ENCODE assay signal across 24 mouse cellular contexts in genomic region chr14:9648416-9648815, GRCm38 (mm10).
DNase-seq lines count a peak whose midpoint lies in the region; ATAC-seq lines count a peak whose summit lies in the region.
"Had no signal": no experiment of that assay in that cellular context is flagged by ENCODE, and none has a peak within 500 bp of the region (broad histone marks: within the 10 kb centered on the region; RNA-seq: fewer than 3 reads in every experiment).

No protein-coding gene starts in this region.

- no peak overlapping the region for H3K4me3 ChIP-seq in midbrain, embryonic 16.5 days (ENCODE audit: low read depth, low read length)
- H3K4me3 ChIP-seq: embryonic facial prominence, embryonic 13.5 days; erythroblast, embryonic 14.5 days; kidney, embryonic 15.5 days; myocyte; neural tube, embryonic 13.5 days had no signal

- no peaks in the 10 kb centered on the region for H3K9me3 ChIP-seq in midbrain, embryonic 16.5 days (replicated peaks; ENCODE audit: control insufficient read depth, low read length, poor library complexity, severe bottlenecking)
- H3K9me3 ChIP-seq: embryonic facial prominence, embryonic 13.5 days; kidney, embryonic 15.5 days; neural tube, embryonic 13.5 days had no signal

- peak; percentile 15 to 32 for DNase-seq in left cerebral cortex, adult 9 months (ENCODE audit: low spot score in 2 of 2)
- DNase-seq in left cerebral cortex, postnatal 4 days: no peak
- DNase-seq in layer of hippocampus, adult 11-12 months (ENCODE audit: low spot score): peak; percentile 47
- peak; percentile 64 to 65 for DNase-seq in layer of hippocampus, adult 8-10 months (ENCODE audit: low spot score in 2 of 2)
- peak; percentile 75 for DNase-seq in telencephalon, adult 2 months (ENCODE audit: low read depth, low spot score)
- no peak for DNase-seq in cerebellum, adult 9-10 months
- DNase-seq: adrenal gland, adult 2 months; cerebellum, adult 2 months; cerebellum, postnatal 36 days; embryo, embryonic 11 days; kidney, adult 11 months; lung, postnatal 4 days; midbrain, embryonic 14.5 days; retina, postnatal 1 day; thymus, postnatal 14 days had no signal

- no peaks in the 10 kb centered on the region for H3K27me3 ChIP-seq in midbrain, embryonic 16.5 days (ENCODE audit: control insufficient read depth, insufficient read depth, low read depth, low read length)
- H3K27me3 ChIP-seq: embryonic facial prominence, embryonic 13.5 days; kidney, embryonic 15.5 days had no signal

- intact Hi-C loops in left cerebral cortex, postnatal 4 days (cut with DNase I): loop anchor here (10.0 kb wide), 1 partner anchor 254 kb away; no protein-coding TSS in a partner anchor

- no peak for ATAC-seq in midbrain, embryonic 16.5 days
- ATAC-seq: forebrain, embryonic 14.5 days had no signal

- no peak overlapping the region for H3K9ac ChIP-seq in midbrain, embryonic 16.5 days (ENCODE audit: low read depth, low read length)
- H3K9ac ChIP-seq: embryonic facial prominence, embryonic 13.5 days; kidney, embryonic 15.5 days; neural tube, embryonic 13.5 days had no signal

- 89% methylated on average over 1 of the region's 1 CpGs for WGBS in midbrain, embryonic 16.5 days

- no peak overlapping the region for H3K27ac ChIP-seq in midbrain, embryonic 16.5 days (ENCODE audit: low read length)
- H3K27ac ChIP-seq: embryonic facial prominence, embryonic 13.5 days; kidney, embryonic 15.5 days; neural tube, embryonic 13.5 days; stomach, postnatal 0 days had no signal

- H3K4me1 ChIP-seq in midbrain, embryonic 16.5 days (ENCODE audit: control insufficient read depth, insufficient read depth, low read length): peaks cover 19% of the 10 kb centered on the region
- H3K4me1 ChIP-seq: embryonic facial prominence, embryonic 13.5 days; kidney, embryonic 15.5 days had no signal

- no peaks in the 10 kb centered on the region for H3K36me3 ChIP-seq in midbrain, embryonic 16.5 days (ENCODE audit: control insufficient read depth, insufficient read depth, low read length)
- H3K36me3 ChIP-seq: embryonic facial prominence, embryonic 13.5 days; kidney, embryonic 15.5 days; neural tube, embryonic 13.5 days had no signal

- H3K4me2 ChIP-seq in midbrain, embryonic 16.5 days (ENCODE audit: low read length): no peak overlapping the region
- H3K4me2 ChIP-seq: embryonic facial prominence, embryonic 13.5 days; heart, embryonic 11.5 days; kidney, embryonic 15.5 days; neural tube, embryonic 13.5 days had no signal

Comparison
In these comparisons a context has a peak if more than half of its experiments do, and no peak if none do; other contexts are left out.
1. DNase-seq: peak in left cerebral cortex, adult 9 months (2 of 2), layer of hippocampus, adult 11-12 months (single experiment), layer of hippocampus, adult 8-10 months (2 of 2) and telencephalon, adult 2 months (single experiment); none in left cerebral cortex, postnatal 4 days (single experiment) and cerebellum, adult 9-10 months (single experiment).